Mouse (Mus musculus): ENCODE measurements around the gene Lmbrd2. TPM values are rescaled to one million over a fixed set of nuclear protein-coding genes. Genes with fewer than 3 reads are reported as not detected.

Gene Lmbrd2
- polyA plus RNA-seq, 1 experiment from 2014 or later = 2.2 TPM

DNA sequence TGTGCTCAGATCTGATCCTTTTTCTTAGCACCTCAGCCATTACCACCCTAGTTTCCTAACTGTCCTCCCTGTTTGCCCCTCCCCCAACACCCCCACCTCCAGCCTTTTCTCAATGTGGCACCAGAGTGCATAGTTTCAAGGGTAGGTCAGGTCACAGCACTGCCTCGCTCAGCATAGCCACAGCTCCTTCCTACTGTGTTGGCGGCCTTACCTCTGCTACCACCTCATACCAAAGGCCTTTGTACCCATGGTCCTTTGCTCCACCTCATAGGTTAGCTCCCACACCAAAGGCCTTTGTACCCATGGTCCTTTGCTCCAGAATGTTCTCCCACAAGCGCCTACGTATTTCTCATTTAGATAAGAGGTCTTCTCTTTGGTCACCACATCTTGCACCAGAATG, 21.5 kb upstream of the Lmbrd2 start:
- Histone ChIP-seq H3K9me3 (replicated peaks) (no peaks in the 10 kb centered on the region), H3K27ac (replicated peaks) (no peak overlapping the region), H3K4me1 (no peaks in the 10 kb centered on the region), H3K36me3 (peaks cover 100% of the 10 kb centered on the region), H3K27me3 (ENCODE audit: low read depth, poor library complexity, severe bottlenecking) (no peaks in the 10 kb centered on the region), H3K4me3 (no peak overlapping the region)
- 90% methylated on average over 4 of the region's 4 CpGs for WGBS
- no peak for DNase-seq (ENCODE audit: low spot score)

DNA sequence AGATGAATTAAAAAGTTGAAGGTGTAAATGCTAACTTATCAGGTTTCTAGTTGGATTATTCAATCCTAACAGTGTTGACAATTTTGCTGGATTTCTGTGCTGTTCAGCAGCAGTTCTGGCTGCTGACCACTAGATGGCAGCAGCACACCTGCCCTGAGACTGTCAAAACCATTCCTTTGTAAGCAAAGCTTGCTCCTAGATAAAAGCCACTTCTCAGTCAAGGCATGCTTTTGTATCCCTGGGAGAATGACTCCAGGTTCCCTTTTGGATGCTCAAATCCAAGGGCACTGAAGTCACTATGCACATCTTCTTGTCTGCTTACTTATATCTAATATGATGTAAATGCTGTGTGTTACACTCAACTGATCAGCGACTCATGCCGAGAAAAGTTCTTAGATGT, 20.3 kb upstream of the Lmbrd2 start:
- Histone ChIP-seq H3K36me3 (peaks cover 100% of the 10 kb centered on the region), H3K4me1 (no peaks in the 10 kb centered on the region), H3K9me3 (replicated peaks) (no peaks in the 10 kb centered on the region), H3K27me3 (ENCODE audit: low read depth, poor library complexity, severe bottlenecking) (no peaks in the 10 kb centered on the region), H3K4me3 (no peak overlapping the region), H3K27ac (replicated peaks) (no peak overlapping the region)
- WGBS = 98% methylated on average over 2 of the region's 2 CpGs
- DNase-seq (ENCODE audit: low spot score) = peak; percentile 49

DNA sequence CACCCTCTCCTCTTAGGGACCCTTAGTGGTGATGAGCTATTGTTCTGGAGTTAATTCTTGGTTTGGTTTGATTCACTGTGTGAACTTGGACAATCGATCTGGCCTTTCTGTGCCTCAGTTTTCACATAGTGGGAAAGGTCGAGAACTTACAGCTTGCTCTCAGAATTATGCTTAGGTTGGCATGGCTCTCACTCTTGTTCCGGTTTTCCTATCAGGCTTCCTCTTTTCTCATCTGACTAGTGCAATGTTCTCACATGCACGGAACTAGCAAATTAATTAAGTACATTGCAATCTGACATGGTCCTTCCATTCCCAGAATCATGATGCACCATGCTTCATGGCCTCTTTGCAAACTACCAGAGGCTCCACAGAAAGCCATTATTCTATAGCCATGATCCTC, 17.4 kb upstream of the Lmbrd2 start:
- WGBS = 90% methylated on average over 4 of the region's 4 CpGs
- H3K9me3 ChIP-seq (replicated peaks) = no peaks in the 10 kb centered on the region
- H3K4me1 ChIP-seq = no peaks in the 10 kb centered on the region
- no peak for DNase-seq (ENCODE audit: low spot score)
- H3K36me3 ChIP-seq = peaks cover 100% of the 10 kb centered on the region
- H3K4me3 ChIP-seq = no peak overlapping the region
- no peaks in the 10 kb centered on the region for H3K27me3 ChIP-seq (ENCODE audit: low read depth, poor library complexity, severe bottlenecking)
- no peak overlapping the region for H3K27ac ChIP-seq (replicated peaks)

DNA sequence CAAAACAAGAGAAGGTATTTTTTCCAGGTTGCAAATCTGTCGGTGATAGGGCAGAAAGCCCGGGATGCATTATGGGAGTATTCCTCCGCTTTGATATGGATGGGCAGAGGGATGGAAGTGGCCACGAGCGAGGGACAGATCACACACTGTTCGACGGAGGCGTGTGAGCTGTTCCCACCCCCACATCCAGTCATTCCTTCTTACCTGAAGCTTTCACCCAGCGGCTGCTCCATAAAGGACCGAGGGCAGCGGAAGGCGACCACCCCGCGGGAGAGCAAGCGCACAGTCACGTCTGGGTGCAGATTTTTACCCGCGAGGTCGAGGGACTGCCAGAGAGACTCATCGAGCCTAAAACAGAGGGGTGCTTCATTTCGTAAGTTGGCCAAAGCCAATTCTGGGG, 15.5 kb upstream of the Lmbrd2 start:
- 93% methylated on average over 21 of the region's 21 CpGs for WGBS
- no peaks in the 10 kb centered on the region for H3K4me1 ChIP-seq
- no peak for DNase-seq (ENCODE audit: low spot score)
- no peak overlapping the region for H3K27ac ChIP-seq (replicated peaks)
- no peaks in the 10 kb centered on the region for H3K9me3 ChIP-seq (replicated peaks)
- H3K4me3 ChIP-seq = no peak overlapping the region
- H3K36me3 ChIP-seq = peaks cover 99% of the 10 kb centered on the region
- H3K27me3 ChIP-seq (ENCODE audit: low read depth, poor library complexity, severe bottlenecking) = no peaks in the 10 kb centered on the region

DNA sequence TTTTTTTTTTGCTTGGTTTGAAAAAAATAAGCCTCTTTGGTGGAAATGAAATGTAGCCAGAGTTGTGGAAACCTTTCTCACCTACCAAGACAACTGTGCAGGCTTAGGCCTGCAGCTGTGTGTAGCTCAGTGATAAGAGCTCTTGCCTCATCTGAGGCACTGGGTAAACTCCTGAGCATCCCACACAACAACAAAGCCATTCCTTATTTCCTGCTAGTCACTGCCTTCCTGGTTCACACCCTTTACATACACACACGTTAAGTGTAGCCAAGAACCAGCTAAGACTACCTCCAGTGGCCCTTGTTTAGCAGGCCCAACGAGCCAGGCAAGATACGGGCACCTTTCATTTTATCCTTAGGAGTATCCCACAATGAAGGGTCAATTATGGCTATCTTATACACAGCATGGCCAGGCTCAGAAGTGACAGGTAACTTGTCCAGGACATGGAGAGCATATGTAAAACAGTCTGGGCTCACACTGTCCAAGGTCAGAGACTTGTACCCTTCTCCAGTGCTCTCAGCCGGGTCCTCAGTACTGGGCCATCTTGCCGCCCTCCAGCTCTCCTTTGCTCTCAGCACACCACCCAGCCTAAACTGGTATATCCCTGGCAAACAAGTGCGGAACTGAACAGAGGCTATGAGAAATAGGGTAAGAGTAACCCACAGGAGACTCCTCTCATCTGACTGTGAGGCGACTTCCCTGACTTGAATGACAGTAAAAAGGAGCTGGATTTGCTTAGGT, 13.1 kb upstream of the Lmbrd2 start:
- Histone ChIP-seq H3K36me3 (peaks cover 98% of the 10 kb centered on the region), H3K27ac (replicated peaks) (no peak overlapping the region), H3K4me3 (no peak overlapping the region), H3K27me3 (ENCODE audit: low read depth, poor library complexity, severe bottlenecking) (no peaks in the 10 kb centered on the region), H3K4me1 (no peaks in the 10 kb centered on the region), H3K9me3 (replicated peaks) (no peaks in the 10 kb centered on the region)
- no peak for DNase-seq (ENCODE audit: low spot score)
- whole genome bisulfite sequencing = 91% methylated on average over 7 of the region's 7 CpGs

DNA sequence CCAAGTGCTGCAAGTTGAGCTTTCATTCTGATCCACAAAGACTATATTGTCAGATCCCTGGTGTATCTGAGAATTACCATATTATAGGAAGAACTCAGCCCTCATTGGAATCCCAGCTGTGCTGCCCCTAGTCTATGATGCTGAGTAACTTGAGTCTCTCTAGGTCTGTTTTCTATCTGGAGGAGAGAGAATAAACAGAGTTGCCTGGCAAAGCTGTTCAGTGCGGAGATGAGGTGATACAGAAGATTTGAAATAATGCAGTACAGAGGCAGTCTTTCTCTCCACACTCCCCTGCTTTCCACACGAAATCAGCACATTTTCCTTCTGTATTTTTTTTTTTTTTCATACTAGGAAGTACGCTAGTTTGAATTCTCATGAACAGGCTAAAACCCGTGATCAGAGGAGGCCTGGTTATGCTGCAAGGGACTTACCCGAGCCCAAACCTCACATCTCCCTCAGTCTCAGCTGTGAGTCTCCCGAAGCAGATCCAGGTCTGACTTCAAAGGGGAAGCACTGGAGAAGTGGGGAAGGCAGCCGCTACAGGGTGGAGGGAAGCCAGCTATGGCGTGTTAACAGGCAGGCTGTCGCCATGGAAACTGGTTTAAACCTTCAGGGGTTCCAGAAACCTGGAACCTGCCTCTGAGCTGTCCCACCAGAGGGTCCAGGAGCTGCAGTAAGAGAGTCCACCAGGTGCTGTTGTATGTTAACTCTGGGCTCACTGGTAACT, 9.4 kb upstream of the Lmbrd2 start:
- Histone ChIP-seq H3K9me3 (replicated peaks) (no peaks in the 10 kb centered on the region), H3K36me3 (peaks cover 95% of the 10 kb centered on the region), H3K4me3 (no peak overlapping the region), H3K27ac (replicated peaks) (no peak overlapping the region), H3K4me1 (no peaks in the 10 kb centered on the region), H3K27me3 (ENCODE audit: low read depth, poor library complexity, severe bottlenecking) (no peaks in the 10 kb centered on the region)
- no peak for DNase-seq (ENCODE audit: low spot score)
- WGBS = 86% methylated on average over 9 of the region's 9 CpGs

DNA sequence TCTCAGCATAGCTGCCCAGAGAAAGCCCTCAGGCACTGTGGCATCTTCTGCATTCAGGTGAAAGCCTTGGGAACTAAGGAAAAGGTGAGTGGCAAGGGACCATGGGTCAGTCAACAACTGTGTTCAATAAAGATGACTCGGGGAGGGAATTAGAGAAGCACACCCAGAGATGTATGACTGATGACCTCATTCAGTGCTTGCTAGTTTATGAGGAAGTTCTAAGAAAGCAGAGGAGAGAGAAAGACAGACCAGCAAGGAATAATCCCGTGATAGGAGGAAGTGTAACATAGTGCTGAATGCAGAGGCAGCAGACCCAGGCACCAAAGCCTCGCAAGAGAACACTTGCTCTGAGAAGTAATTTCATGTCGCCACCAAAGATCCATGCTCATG, 8.9 kb upstream of the Lmbrd2 start:
- 96% methylated on average over 4 of the region's 4 CpGs for WGBS
- peaks cover 95% of the 10 kb centered on the region for H3K36me3 ChIP-seq
- no peak overlapping the region for H3K4me3 ChIP-seq
- no peaks in the 10 kb centered on the region for H3K27me3 ChIP-seq (ENCODE audit: low read depth, poor library complexity, severe bottlenecking)
- H3K27ac ChIP-seq (replicated peaks) = no peak overlapping the region
- DNase-seq (ENCODE audit: low spot score) = no peak
- H3K9me3 ChIP-seq (replicated peaks) = no peaks in the 10 kb centered on the region
- no peaks in the 10 kb centered on the region for H3K4me1 ChIP-seq

DNA sequence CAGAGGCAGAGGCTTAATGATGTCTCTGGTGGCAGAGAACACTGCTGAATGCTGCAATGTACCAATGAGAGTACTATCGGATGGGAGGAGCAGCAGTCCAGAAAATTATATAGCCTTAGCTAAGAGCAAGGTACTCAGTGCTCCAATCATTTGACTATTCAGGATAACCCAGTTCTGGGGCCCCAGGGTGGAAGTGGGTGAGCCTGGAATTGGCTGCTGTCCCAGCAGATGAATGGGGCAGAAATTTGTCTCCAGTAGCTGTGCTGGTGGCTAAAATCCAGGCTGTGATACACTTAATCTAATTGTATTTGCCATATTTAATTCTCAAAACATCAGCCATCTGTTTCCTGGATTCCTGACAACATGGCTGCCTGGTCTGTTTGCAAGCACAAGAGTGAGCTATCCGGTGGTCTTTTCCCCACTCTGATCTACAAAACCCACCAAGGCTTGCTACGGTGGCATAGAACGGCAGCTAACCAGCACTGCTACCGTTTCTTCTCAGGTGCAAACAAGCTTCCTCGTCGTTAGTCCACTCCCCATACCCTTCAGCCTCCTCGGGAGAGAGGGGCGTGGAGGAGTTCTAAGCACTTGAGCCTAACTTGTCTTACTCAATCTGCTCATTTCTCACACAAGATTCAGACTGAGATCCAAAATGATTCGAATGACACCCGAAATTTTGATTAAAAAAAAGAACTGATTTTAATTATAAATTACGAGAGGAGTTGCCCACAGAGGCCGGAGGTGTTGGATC, 7.5 kb upstream of the Lmbrd2 start:
- Histone ChIP-seq H3K9me3 (replicated peaks) (no peaks in the 10 kb centered on the region), H3K27ac (replicated peaks) (no peak overlapping the region), H3K36me3 (peaks cover 95% of the 10 kb centered on the region), H3K27me3 (ENCODE audit: low read depth, poor library complexity, severe bottlenecking) (no peaks in the 10 kb centered on the region), H3K4me1 (0 out of 2 replicates have a peak, but pooled peaks cover 4% of the 10 kb centered on the region), H3K4me3 (no peak overlapping the region)
- 90% methylated on average over 13 of the region's 13 CpGs for WGBS
- DNase-seq (ENCODE audit: low spot score) = no peak

DNA sequence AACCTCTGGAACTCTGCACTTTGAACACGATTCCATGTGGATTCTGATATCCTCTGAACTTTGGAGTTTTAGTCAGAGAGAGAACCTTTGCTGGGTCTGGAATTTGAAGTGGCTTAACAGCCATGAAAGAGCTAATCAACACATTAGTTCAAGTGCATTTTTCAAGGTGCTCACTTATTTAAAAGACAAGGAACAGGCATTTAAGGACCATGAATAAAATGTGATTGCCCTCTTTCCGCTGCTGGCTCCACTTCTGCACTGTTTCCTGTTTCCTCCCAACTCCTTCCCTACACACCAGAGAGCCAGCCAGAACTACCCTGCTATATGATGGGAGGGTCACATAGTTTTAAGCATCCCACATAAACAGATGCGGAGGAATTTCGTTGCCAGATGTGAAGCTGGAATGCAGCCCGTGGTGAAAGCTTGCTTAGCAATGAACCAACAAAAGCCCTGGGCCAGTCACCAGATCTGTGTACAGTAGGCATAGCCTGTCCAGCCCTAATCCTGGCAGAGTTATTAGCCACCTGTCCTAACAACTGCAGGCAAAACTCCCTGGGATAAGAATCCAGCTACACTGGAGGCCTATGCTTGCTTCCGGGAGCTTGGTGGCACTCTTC, 5.4 kb upstream of the Lmbrd2 start:
- H3K9me3 ChIP-seq (replicated peaks) = no peaks in the 10 kb centered on the region
- no peak overlapping the region for H3K4me3 ChIP-seq
- no peaks in the 10 kb centered on the region for H3K27me3 ChIP-seq (ENCODE audit: low read depth, poor library complexity, severe bottlenecking)
- 89% methylated on average over 6 of the region's 6 CpGs for WGBS
- H3K27ac ChIP-seq (replicated peaks) = no peak overlapping the region
- peaks cover 86% of the 10 kb centered on the region for H3K36me3 ChIP-seq
- no peak for DNase-seq (ENCODE audit: low spot score)
- H3K4me1 ChIP-seq = peaks cover 22% of the 10 kb centered on the region

DNA sequence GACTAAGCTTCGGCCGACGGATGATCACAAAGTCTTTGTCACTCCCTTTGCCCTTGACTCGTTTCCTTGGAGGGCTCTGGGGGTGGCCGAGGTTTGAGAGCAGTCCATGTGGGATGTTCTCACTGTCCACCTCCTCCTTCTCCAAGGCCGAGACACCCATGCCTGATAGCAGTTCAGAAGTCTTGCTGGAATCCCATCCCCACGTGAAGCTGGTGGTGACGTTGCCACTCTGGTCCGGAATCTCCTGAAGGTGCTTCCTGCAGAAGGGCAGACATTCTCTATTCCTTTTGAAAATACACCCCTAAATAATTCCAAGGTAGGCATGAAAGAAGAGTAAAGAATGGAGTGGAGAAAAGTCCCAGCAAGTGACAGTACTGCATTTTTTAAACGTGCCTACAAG, 903 bp upstream of the Lmbrd2 start:
- no peaks in the 10 kb centered on the region for H3K9me3 ChIP-seq (replicated peaks)

DNA sequence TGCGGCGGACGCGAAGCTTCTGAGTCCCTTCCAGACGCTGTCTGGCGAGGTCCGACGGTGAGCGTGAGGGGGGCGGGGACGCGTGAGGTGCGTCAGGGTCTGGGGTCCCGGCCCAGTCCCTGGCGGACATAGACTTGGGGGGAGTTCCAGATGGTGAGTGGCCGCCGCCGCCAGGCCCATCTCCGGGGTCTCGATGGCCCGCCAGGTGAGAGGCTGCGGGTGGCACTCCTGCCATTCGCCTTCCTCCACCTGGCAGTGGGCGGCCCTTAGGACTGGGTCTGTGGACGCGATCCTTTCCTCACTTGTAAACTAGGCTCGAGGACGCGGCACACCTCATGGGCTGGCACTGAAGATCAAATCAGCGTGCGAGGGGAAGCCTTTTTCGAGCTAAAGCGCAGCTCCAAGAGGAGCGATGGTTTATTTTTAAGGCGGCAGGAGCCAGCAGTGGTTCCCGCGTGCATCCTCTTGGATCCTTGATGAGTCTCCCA, 378 bp downstream of the Lmbrd2 start:
- peak overlapping the region; percentile 91 for H3K4me3 ChIP-seq
- H3K27ac ChIP-seq (replicated peaks) = peak overlapping the region; percentile 89
- H3K4me1 ChIP-seq = peaks cover 31% of the 10 kb centered on the region
- WGBS = under 1% methylated on average over 37 of the region's 37 CpGs
- no peaks in the 10 kb centered on the region for H3K9me3 ChIP-seq (replicated peaks)
- no peak for DNase-seq (ENCODE audit: low spot score)
- no peaks in the 10 kb centered on the region for H3K27me3 ChIP-seq (ENCODE audit: low read depth, poor library complexity, severe bottlenecking)
- peaks cover 36% of the 10 kb centered on the region for H3K36me3 ChIP-seq

More for the DNA sequence above, 903 bp upstream of the Lmbrd2 start:
- peaks cover 31% of the 10 kb centered on the region for H3K4me1 ChIP-seq
- 46% methylated on average over 10 of the region's 10 CpGs for WGBS
- peak overlapping the region; percentile 91 for H3K4me3 ChIP-seq
- H3K36me3 ChIP-seq = peaks cover 49% of the 10 kb centered on the region
- H3K27me3 ChIP-seq (ENCODE audit: low read depth, poor library complexity, severe bottlenecking) = no peaks in the 10 kb centered on the region
- H3K27ac ChIP-seq (replicated peaks) = peak overlapping the region; percentile 89
- no peak for DNase-seq (ENCODE audit: low spot score)

DNA sequence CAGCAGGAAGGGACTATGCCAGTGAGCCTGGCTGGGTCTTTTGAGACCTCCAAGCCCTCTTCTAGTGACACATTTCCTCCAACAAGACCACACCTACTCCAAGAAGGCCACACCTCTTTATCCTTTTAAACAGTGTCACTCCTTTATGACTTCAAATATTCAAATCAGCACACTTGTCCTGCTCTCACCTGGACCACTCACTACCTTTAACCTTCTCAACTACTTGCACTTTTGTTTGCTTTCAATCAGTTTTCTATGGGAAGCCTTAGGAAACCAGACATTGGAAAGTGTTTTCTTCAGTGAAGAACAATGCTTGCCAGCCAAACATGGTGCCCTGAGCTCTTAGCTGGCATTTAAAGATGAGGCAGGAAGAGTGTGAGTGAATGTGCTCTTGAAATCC, 15.0 kb downstream of the Lmbrd2 start, which contains the start of gene Skp2:
Skp2 (minus strand) TSS at position 101 of the 400 bp plus-strand sequence.
- Histone ChIP-seq H3K4me1 (no peaks in the 10 kb centered on the region), H3K9me3 (replicated peaks) (no peaks in the 10 kb centered on the region), H3K36me3 (peaks cover 59% of the 10 kb centered on the region), H3K27ac (replicated peaks) (no peak within 1 kb of the TSS), H3K4me3 (no peak within 1 kb of the TSS), H3K27me3 (ENCODE audit: low read depth, poor library complexity, severe bottlenecking) (no peaks in the 10 kb centered on the region)
- no peak for DNase-seq (ENCODE audit: low spot score)

Data from midbrain, embryonic 10.5 days (tissue).